ENCODE assay signal across 8 mouse cellular contexts in genomic region chr10:111507460-111508211, GRCm38 (mm10). TPM values are rescaled to one million over a fixed set of nuclear protein-coding genes. Genes with fewer than 3 reads are reported as not detected.
DNase-seq lines count a peak whose midpoint lies in the region; ATAC-seq and TF ChIP-seq lines count a peak whose summit lies in the region.

No protein-coding gene starts in this region.

- ATAC-seq in lung, postnatal 0 days = 0 out of 2 replicates have a peak, but pooled peaks have one; percentile 5

- H3K4me1 ChIP-seq in ES-Bruce4 (ENCODE audit: control insufficient read depth, insufficient read depth, low read length) = no peaks in the 10 kb centered on the region
- H3K4me1 ChIP-seq in hindbrain, embryonic 10.5 days (replicated peaks) = peaks cover 53% of the 10 kb centered on the region
- peaks cover 19% of the 10 kb centered on the region; the same call in 1 of the 2 replicates for H3K4me1 ChIP-seq in lung, postnatal 0 days (ENCODE audit: insufficient read depth, low read depth, low read length)

- DNase-seq in cerebellum, adult 11-12 months = peak; percentile 67
- DNase-seq in forelimb bud, embryonic 11.5 days (ENCODE audit: low read depth, low spot score) = peak; percentile 53
- peak; percentile 68 for DNase-seq in hindbrain, embryonic 10.5 days (ENCODE audit: low spot score)
- DNase-seq in layer of hippocampus, postnatal 10 days (ENCODE audit: low spot score in 2 of 2) = peak; percentile 42 to 65
- peak; percentile 72 for DNase-seq in lung, postnatal 0 days (ENCODE audit: low spot score)
- DNase-seq in ovary, postnatal 10 days (ENCODE audit: low spot score) = peak; percentile 41
- peak; percentile 90 for DNase-seq in thymus, postnatal 14 days

- TF ChIP-seq CTCF in ES-Bruce4 (IDR thresholded peaks at IDR 0.05; ENCODE audit: low read depth, low read length) = peak; percentile 54
- peak; percentile 60 for TF ChIP-seq CTCF in lung, postnatal 0 days (IDR thresholded peaks at IDR 0.05)

- peak overlapping the region; percentile 85 for H3K4me3 ChIP-seq in ES-Bruce4 (ENCODE audit: low read depth, low read length)
- H3K4me3 ChIP-seq in hindbrain, embryonic 10.5 days = peak overlapping the region; percentile 76
- peak overlapping the region; percentile 89 for H3K4me3 ChIP-seq in lung, postnatal 0 days (ENCODE audit: low read depth, low read length)

- H3K9me3 ChIP-seq in ES-Bruce4 (replicated peaks; ENCODE audit: control insufficient read depth, insufficient read depth, low read length, poor library complexity, severe bottlenecking) = no peaks in the 10 kb centered on the region
- no peaks in the 10 kb centered on the region for H3K9me3 ChIP-seq in hindbrain, embryonic 10.5 days
- H3K9me3 ChIP-seq in lung, postnatal 0 days (ENCODE audit: low read length) = no peaks in the 10 kb centered on the region

- H3K36me3 ChIP-seq in ES-Bruce4 (ENCODE audit: control insufficient read depth, insufficient read depth, low read length, poor library complexity, severe bottlenecking) = no peaks in the 10 kb centered on the region
- H3K36me3 ChIP-seq in hindbrain, embryonic 10.5 days = no peaks in the 10 kb centered on the region
- no peaks in the 10 kb centered on the region for H3K36me3 ChIP-seq in lung, postnatal 0 days (ENCODE audit: insufficient read depth, low read length)

- H3K9ac ChIP-seq in ES-Bruce4 (ENCODE audit: low read depth, poor library complexity, severe bottlenecking) = peak overlapping the region; percentile 74
- H3K9ac ChIP-seq in lung, postnatal 0 days (replicated peaks; ENCODE audit: low read depth) = peak overlapping the region; percentile 95

- no peak overlapping the region for H3K27ac ChIP-seq in ES-Bruce4 (ENCODE audit: insufficient read depth, low read length)
- peak overlapping the region; percentile 93 for H3K27ac ChIP-seq in hindbrain, embryonic 10.5 days
- peak overlapping the region; percentile 97 for H3K27ac ChIP-seq in lung, postnatal 0 days (ENCODE audit: low read length)

- TF ChIP-seq POLR2A in ES-Bruce4 (IDR thresholded peaks at IDR 0.05; ENCODE audit: insufficient read depth, low read length) = no peak

- H3K4me2 ChIP-seq in lung, postnatal 0 days (replicated peaks; ENCODE audit: low read depth, low read length) = peak overlapping the region; percentile 78

- under 1% methylated on average over 38 of the region's 38 CpGs for WGBS in hindbrain, embryonic 10.5 days
- 1% methylated on average over 37 of the region's 38 CpGs for WGBS in lung, postnatal 0 days

- TF ChIP-seq EP300 in ES-Bruce4 (IDR thresholded peaks at IDR 0.05; ENCODE audit: insufficient read depth, low read depth, low read length) = no peak
- TF ChIP-seq EP300 in lung, postnatal 0 days (IDR thresholded peaks at IDR 0.05) = no peak

- H3K27me3 ChIP-seq in ES-Bruce4 (ENCODE audit: control insufficient read depth, insufficient read depth, low read length, poor library complexity, severe bottlenecking) = no peaks in the 10 kb centered on the region
- H3K27me3 ChIP-seq in hindbrain, embryonic 10.5 days (ENCODE audit: insufficient read depth, poor library complexity, severe bottlenecking) = no peaks in the 10 kb centered on the region
- H3K27me3 ChIP-seq in lung, postnatal 0 days (replicated peaks; ENCODE audit: insufficient read depth, low read length) = no peaks in the 10 kb centered on the region

RNA-seq across cellular contexts. Expression of gene Phlda1, which starts 1.6 kb away (rescaled TPM):
- polyA plus RNA-seq in ES-Bruce4 (2011; ENCODE audit: insufficient read depth, insufficient read length, low read depth, missing spikeins) = 12.6 and 15.3 TPM in 2 replicates
- polyA plus RNA-seq in hindbrain, embryonic 10.5 days (2016; fragmentation: Nextera tagmentation; extraction: Ambion mirVana) = 36.9 and 41.1 TPM in 2 replicates
- 10 to 100 TPM; 23.1 to 23.5 TPM for total RNA-seq in layer of hippocampus, postnatal 10 days (2021)
- 97.0 and 100.0 TPM in 2 replicates for polyA plus RNA-seq in lung, postnatal 0 days (2015; fragmentation: Nextera tagmentation; extraction: Ambion mirVana)

RNA-seq across cellular contexts. Expression of gene Nap1l1, which starts 34.6 kb away (rescaled TPM):
- polyA plus RNA-seq in ES-Bruce4 (2011; ENCODE audit: insufficient read depth, insufficient read length, low read depth, missing spikeins) = 1,132 and 1,280 TPM in 2 replicates
- 256 and 361 TPM in 2 replicates for polyA plus RNA-seq in hindbrain, embryonic 10.5 days (2016; fragmentation: Nextera tagmentation; extraction: Ambion mirVana)
- total RNA-seq in layer of hippocampus, postnatal 10 days (2021) = 100 to 1,000 TPM; 202 to 209 TPM
- polyA plus RNA-seq in lung, postnatal 0 days (2015; fragmentation: Nextera tagmentation; extraction: Ambion mirVana) = 127 and 133 TPM in 2 replicates
